Mouse (Mus musculus): ENCODE measurements around the gene Dph1. TPM values are rescaled to one million over a fixed set of nuclear protein-coding genes. Genes with fewer than 3 reads are reported as not detected.

Gene Dph1
- total RNA-seq (2021) = 10 to 100 TPM; 32.3 to 37.4 TPM
- polyA plus RNA-seq (2012; rRNA removed) = 72.0 and 87.5 TPM in 2 replicates
- long read RNA-seq, transcript Dph1-201 (13 exons, 2,139 nt) = major isoform, 35 of 42 reads
- long read RNA-seq, partial matches to known transcripts = 1 of 42 reads
- long read RNA-seq, other reads (novel, unspliced or antisense) = 6 of 42 reads

DNA sequence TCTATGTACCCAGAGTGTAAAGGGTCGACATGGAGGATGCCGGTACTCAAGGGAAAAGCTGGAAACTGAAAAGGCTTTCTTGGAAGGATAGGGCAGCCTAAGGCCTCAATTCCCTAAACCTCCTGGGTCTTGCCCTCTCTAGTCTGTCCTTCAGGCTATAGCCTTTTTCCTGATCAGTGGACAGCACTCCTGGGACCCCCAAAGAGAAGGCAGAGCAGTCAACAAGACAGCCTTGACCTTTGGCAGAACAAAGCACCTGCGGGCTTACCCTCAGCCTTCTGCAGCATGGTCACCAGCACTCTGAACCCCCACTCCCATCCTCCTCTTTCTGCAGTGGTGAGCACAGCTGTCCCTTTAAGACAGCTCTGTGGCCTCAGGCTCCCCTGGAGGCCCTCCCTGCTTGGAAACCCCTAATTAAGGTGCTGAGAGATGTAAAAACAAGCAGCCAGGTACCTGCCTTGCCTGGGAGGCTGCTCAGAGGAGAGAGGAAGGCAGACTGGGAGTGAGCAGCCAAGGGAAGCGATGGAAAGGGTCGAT is at the start of gene Dph1:
Gene Dph1, minus strand, starts transcription at position 337 of the 537 bp plus-strand sequence.
- no peak for DNase-seq

DNA sequence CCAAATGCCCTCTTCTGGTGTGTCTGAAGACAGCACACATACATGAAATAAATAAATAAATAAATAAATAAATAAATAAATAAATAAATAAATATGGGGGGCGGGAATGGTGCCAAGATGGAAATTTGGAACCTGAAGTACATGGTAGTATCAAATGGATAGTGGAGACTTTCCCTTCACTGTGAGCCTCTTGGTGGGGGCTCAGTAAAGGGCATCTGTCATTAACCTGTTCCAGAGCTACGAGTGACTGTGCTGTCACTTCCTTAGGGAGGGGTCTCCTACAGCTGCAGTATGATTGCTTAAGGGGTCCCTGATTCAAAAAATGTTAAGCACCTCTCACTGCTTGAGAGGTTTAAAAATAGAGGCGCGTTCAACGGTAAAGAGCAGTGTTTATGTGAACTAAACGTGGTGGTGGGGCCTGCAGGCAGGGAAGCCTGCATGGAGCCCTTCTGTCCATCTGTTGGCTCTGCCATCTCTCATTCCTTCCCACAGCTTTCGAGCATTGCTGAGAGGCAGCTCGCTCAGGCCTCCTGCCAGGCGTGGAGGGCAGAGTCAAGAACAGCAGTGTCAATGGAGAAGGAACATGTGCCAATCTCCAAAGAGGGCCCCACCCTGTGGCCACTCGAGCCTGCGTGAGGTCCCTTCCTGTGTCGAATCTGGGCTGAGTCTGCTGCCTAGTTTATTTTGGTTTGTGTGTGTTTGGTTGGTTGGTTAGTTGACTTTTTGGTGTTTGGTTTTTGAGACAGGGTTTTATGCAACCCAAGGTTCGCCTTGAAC is 49.3 kb upstream of the Dph1 start:
- no peak for DNase-seq

DNA sequence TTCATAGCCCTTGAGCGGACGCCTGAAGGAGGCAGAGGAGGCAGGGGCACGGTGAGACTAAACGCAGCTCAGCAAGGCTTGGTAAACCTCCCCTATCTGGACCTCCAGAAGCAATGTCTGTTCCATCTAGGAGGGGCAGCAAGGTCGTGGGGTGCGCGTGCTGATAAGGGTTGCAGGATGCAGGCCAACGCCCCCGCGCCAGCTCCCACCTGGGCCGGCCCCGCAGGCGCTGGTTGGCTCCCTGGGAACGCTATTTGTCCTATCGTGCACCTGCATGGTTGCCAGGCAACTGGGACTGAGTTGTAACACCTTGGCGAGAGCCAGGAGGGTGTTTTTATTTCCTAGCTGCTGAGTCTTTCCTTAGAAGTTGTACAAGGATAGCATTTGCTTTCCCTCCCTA is 43.7 kb upstream of the Dph1 start:
- no peak for DNase-seq

DNA sequence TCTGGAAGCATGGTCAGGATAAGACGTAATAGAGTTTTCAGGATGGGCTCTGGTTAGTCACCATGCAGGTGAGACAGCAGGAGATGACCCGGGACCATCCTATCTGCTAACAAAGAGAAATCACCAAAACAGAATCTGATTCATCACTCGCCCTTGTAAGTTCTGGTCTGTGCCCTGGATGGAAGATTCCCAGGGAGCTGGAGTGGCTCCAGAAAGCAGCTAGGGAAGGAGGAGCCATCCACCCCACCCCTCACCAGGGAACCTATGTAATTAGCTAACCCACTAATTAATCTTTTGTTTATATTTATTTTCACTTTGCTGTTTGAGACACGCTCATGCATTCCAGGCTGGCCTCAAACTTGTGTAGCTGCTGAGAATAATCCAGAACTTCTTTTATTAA is 41.4 kb upstream of the Dph1 start:
- DNase-seq = peak; percentile 87

DNA sequence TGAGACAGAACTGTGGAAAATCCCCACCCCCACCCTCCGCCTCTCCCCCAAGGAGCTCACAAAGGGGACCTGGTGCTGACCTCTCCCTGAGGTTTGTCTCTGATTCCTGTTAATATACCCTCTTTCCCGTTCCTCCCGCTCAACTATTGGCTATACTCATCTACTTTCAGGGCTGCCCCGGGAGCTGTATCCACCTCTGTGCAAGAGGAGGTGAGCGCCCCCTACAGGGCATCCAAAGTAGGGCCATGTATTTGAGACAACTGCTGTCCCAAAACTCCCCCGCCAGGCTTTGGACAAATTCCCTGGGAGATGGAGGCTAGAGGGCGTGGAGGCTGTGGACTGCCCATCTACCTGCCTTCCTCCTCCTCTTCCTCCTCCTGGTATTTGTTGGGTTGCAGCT is 40.7 kb upstream of the Dph1 start:
- DNase-seq = peak; percentile 83

DNA sequence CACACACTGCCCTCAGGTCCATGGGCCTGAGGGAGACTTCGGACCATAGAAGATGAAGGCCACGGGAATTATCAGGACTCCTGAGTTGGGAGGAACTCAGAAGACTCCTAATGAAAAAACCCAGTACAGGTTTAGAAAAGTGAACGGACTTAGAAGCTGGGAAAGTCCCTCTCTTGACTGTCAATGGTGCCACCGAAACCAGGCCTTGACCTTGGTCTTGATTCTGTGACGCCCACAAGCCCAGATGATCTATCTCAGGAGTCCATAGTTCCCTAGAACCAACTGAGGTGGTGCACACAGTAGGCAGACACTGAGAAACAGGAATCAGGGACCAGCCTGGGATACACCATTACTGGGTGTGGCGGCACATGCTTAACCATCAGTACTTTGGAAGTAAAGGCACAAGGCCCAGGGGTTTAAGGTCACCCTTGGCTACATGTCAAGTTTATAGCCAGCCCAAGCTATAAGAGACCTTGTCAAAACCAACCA is 39.3 kb upstream of the Dph1 start:
- DNase-seq = peak; percentile 45

DNA sequence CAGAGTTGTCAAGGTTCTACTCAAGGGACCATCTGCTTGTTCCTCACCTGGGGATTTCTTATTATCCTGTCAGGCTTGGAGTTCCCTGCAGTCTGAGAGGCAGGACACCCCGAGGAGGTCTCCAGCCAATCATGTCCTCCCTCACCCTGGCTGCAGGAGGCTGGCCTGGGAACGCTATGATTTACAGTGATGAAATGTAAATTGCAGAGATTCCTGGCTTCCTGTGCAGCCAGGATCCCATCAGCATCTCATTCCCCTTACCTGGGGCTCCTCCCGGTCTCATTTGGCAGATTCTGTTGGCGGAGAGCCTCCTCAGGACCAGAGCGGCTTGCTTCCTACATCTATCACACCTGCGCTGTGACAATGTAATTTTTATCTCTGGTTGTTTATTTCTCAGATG is 38.2 kb upstream of the Dph1 start:
- no peak for DNase-seq

DNA sequence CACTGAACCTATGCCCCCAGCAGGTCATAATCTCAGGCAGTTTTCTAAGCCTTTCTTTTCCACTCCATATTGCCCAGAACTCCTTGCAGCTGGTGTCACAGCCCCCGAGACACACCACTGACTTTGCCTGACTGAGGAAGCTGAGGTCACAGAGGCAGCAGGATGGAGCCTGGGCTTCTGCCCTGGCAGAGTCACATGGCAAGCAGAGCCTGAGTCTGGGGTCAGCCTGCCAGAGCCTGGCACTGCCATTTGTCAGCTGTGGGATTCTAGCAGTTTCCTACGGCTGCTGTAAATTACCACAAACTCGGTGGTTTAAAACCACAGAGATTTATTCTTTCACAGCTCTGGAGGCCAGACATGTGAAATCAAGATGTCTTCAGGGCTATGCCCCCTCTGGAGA is 36.6 kb upstream of the Dph1 start:
- DNase-seq = no peak

DNA sequence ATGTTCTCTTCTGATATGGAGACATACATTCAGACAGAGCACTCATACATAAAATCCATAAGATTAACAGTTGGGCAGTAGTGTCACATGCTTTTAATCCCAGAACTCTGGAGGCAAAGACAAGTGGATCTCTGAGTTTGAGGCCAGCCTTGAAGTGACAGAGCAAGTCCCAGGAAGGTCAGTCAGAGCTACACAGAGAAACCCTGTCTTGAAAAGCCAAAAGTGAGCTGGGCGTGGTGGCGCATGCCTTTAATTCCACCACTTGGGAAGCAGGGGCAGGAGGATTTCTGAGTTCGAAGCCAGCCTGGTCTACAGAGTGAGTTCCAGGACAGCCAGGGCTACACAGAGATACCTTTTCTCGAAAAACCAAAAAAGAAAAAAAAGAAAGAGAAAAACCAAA is 33.8 kb upstream of the Dph1 start:
- no peak for DNase-seq

DNA sequence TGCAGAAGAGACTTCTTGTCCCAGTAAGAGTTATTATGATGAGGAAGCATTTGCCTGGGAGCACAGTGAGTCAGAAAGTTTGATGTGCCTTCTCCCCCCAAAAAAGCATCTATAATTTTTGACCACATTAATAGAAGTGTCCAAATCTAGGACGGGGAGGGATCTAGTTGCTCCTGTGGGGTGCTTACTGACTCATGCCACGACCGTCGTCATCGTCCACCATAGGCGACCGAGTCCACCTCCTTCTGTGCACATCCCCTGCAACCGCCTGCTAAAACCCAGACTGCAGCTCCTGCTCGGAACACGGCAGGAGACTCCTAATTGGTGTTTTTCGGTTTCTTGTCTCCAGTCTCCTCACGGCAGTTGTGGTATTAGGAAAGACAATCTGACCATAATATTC is 33.0 kb upstream of the Dph1 start:
- DNase-seq = no peak

DNA sequence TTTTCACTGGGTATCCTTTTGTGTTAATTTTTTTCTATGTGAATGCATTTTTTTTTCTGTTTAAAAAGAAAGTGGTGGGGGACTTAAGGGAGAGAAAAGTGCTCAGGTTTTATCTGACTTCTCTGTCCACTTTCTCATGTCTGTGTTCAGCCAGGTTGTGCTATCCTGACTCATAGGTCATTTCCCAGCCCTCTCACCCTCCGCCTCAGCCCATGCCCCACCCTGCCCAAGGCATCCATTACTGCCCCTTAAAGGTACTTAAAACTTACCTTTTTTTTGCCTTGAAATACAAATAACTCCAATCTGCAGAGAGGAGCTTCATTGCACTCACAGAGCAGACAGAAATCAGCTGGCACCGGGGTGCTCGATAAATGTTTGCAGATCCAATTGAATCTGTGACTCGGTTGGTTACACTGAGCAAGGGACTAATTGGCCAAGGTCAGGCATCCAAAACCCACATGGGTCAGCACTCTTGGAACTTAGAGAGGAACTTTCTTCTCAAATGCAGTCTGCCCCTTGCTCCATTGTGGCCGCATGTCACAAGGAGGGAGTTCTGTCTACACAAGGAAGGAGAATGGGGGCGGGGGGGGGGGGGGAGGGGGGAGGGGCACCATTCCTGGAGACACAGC is 29.6 kb upstream of the Dph1 start:
- DNase-seq = peak; percentile 50

DNA sequence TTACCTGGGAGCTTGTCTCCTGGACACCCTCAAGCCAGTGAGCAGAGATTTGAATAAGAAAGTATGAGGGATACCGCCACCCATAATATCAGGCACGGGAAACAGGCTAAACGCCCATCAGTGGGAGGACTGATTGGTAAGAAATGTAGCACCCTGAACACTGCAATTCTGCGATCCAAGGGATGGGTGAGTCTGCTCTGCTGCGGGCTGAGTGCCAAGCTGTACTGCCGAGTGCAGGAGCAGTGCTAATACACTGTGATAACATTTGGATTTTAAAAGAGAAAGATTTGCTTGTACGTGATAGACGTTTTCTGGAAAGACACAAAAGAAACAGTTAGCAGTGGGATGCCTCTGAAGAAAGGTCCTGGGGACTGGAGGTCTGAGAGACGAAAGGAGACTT is 29.1 kb upstream of the Dph1 start:
- peak; percentile 63 for DNase-seq

DNA sequence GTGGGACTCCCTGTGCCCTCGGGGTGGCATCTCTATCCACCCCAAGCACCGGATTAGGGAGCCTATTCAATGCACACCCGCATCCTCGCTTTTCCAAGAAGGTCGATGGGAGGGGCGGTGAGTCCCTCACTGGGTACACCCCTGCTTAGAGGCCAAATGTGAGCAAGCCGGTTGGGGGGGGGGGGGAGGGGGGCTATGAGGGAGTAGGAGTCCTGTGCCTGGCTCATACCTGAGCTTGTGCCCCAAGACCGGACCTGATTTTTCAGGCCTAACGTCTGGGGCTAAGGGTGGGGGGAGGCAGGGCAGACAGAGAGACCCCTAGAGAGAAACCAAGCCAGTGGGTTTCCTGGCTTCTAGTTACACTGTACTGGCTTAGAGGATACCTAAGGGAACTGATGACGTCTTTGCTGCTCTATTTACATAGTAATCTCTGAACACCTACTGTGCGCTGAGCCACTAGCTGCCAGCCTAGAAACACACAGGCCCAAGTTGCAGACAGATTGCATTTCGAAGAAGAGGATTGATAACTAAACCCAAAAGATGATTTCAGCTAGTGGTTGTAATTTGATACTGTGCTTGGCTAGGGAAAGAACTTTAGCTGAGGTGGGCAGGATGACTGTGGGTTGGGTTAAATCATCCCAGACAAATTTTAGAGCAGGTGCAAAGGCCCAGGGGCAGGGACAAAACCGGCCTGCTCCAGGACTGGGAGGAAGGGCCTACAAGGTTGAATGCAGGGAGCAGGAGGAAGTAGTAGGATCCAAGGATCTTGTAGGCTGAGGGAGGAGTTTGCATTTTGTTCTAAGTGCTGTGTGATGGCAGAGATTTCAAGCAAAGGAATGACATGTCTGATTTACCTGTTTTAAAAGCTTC is 23.3 kb upstream of the Dph1 start:
- no peak for DNase-seq

DNA sequence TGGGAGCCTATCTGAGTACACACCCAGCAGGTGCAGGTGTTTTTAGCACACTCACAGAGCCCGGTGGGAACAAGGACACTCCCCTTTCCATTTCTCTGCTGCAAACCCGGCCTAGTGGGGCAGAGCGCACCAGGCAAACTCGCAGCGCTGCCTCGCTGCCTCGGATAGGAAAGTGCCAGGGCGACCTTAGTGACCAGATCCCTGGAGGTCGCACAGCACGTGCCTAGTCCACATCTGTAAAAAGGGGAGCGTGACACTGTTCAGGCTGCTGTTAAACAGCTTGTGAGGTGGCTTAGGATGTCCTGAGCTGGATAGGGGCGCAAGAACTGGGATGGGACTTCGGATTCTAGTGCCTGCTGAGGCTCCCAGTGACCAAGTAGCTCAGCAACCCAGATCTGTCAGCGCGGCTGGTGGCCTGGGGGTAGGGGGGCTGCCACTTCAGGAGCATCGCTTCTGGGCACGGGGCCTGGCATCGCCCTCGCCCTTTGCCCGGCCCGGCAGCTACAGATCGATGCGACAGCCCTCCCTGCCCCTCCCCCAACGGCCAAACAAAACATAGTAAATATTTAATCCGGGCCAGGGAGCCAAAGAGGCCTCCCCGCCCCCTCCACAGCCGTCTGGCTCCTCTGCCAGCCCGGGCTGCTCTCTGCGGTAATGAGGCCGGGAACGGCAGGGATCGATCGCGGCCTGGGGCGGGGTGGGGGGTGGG is 22.5 kb upstream of the Dph1 start:
- DNase-seq = peak; percentile 76

DNA sequence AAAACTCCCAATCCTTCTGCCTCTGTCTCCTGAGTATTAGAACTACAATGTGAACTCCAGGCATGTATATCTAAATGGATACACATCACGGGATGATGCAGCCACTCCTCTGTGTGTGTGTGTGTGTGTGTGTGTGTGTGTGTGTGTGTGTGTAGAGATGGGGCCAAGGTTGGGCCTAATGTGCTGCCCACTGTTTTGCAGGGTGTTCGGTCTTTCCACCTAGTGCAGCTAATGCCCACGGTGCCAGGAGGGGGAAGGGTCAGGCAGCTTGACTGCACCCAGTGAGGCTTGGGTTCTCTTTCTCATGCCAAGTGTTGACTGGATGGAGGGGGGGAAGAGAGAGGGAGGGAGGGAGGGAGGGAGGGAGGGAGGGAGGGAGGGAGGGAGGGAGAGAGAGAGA is 21.8 kb upstream of the Dph1 start:
- peak; percentile 54 for DNase-seq

DNA sequence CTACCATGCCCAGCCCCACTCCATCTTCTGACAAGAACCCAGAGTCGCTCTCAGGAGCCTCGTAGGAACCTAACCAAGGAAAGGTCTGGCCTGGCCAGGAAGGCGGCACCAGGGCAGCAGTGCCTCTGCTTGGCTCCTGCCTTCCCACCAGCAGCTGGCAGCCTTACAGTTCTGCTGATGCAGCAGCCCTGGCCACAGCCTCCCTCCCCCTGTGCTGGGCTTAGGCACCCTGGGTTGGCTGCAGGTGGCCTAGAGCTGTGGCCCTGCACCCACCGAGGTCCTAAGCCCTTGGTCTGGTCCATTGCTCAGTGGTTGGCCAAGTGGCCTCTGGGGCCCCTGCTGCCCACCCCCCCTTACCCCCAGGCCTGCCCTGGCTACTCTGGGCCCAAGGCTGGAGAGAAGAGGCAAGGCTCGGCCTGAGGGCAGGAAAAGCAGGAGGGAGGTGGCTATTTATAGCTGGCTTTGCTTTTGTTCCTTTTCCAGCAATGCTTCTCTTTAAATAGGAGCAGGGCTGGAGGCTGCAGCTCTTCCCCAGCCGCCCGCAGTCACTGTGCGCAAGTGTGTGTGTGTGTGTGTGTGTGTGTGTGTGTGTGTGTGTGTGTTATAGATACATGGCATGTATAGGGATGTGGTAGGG is 21.1 kb upstream of the Dph1 start:
- DNase-seq = peak; percentile 72

DNA sequence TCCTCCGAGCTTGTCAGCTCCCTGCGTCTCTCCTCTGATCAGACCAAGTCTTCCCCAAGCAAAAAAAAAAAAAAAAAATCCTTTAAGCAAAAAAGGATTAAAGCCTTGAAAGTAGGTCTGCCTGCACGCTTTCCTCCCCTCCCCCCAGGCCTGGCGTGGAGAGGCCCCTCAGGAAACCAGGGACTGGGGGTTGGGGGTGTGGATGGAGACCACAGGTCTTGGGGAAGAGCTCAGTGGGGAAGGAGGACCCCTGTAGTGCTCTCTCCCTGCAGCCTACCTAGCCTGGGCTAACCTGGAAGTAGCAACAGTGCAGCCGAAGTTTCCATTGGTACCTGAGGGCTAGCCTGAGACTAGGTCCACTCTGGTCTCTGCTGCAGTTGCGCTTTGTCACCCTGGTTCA is 19.7 kb upstream of the Dph1 start:
- DNase-seq = no peak

DNA sequence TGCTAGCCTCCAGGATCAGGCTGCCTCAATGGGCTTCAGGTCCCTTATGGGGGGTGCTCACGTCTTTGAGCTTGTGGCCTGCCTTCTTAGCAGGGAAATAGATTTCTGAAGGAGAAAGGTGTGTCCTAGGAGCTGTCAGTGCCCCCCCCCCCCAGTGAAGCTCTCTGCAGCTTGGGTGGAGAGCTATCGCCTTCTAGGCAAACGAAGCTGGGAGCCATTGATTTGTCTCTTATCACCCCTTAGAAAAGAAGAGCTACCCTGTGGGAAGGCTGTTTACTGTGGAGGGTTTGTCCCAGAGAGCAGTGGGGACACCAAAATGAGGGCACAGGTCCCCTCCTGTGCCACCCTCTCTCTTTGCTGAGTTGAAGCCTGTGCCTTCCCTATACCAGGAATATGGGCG is 19.1 kb upstream of the Dph1 start:
- no peak for DNase-seq

DNA sequence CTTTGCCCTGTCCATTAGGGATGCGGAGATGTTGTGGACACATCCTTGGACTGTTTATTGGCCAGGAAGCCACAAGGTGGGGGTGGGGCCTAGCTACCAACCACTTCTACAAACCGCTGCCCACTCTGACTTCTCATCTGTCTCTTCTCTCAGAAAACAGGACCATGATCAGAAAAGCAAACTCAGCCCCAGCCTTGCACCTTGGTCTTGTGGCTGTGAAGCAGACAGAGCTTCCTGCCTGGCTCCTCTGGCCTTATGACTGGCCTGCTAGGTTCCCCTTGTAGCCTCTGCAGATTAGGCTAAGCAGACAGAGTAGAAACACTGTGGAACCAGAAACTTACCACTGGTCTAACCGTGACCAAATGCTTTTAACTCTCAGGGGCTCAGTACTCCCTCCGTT is 18.3 kb upstream of the Dph1 start:
- no peak for DNase-seq

DNA sequence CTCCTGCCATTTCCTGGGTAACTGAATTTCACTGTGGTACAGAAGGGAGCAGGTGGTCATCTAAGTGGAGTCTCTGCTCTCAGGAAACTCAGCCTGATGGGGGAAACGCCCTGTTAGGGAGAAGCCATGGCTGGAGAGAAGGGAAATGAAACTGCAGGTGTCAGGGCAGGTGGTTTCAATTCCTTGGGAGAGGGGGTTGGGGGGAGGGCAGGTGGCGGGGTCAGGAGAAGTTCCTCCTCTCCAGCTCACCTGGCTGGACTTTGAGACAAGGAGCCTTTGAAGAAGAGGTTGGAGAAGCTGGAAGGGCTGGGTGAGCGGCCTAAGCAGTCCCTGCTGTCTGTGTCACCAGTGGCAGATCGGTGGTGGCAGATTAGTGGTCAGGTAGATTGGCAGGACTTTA is 15.3 kb upstream of the Dph1 start:
- DNase-seq = no peak

DNA sequence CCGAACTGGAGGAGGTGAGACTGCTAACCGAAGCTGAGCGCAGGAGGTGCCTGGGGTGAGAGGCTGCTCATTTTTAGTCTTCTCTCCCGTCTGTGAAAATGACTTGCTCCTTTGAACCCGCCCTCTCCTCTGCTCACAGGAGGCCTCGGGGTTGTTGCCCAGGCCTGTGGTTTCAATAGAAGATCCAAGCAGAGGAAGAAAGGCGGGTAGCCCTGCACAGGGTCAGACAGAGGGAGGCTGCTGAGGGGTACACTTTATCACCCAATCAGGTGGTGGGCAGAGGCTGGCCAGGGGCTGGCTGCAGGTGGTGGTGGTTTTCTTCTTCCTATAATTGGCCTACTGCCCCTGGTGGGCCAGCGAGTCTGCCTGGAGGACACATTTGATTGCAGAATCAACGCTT is 13.4 kb upstream of the Dph1 start:
- DNase-seq = no peak

Measured in adrenal gland, adult 2 months (tissue).